Mouse (Mus musculus): ENCODE data around the gene Trim42. TPM values are rescaled to one million over a fixed set of nuclear protein-coding genes. Genes with fewer than 3 reads are reported as not detected.

Gene Trim42
- polyA plus RNA-seq, 1 experiment from 2014 or later, result not detected

GRCm38 (mm10) chr9:97311614-97312013 lies 58.1 kb downstream of the Trim42 start:
- no peak overlapping the region for H3K4me3 ChIP-seq (ENCODE audit: low read length)
- no peak for ATAC-seq (replicated peaks; ENCODE audit: extremely low read depth, insufficient read depth, low FRiP score)
- H3K27me3 ChIP-seq (ENCODE audit: control insufficient read depth, insufficient read depth, low read length), result 0 out of 2 replicates have a peak, but pooled peaks cover 2% of the 10 kb centered on the region
- H3K27ac ChIP-seq (ENCODE audit: low read length), result no peak overlapping the region
- 84% methylated on average over 7 of the region's 7 CpGs for WGBS
- no peak overlapping the region for H3K9ac ChIP-seq (ENCODE audit: low read length)
- H3K36me3 ChIP-seq (ENCODE audit: control insufficient read depth, insufficient read depth), result no peaks in the 10 kb centered on the region
- no peak overlapping the region for H3K4me2 ChIP-seq (ENCODE audit: low read depth, low read length)
- H3K4me1 ChIP-seq (ENCODE audit: control insufficient read depth, insufficient read depth, low read length), result peaks cover 6% of the 10 kb centered on the region; the same call in 1 of the 2 replicates
- H3K9me3 ChIP-seq (replicated peaks; ENCODE audit: control insufficient read depth, low read length), result no peaks in the 10 kb centered on the region

- ATAC-seq (replicated peaks; ENCODE audit: extremely low read depth, insufficient read depth, low FRiP score), result no peak
- no peaks in the 10 kb centered on the region for H3K36me3 ChIP-seq (ENCODE audit: control insufficient read depth, insufficient read depth)
- 85% methylated on average over 7 of the region's 7 CpGs for WGBS
- peaks cover 6% of the 10 kb centered on the region; the same call in 1 of the 2 replicates for H3K4me1 ChIP-seq (ENCODE audit: control insufficient read depth, insufficient read depth, low read length)
- 0 out of 2 replicates have a peak, but pooled peaks cover 2% of the 10 kb centered on the region for H3K27me3 ChIP-seq (ENCODE audit: control insufficient read depth, insufficient read depth, low read length)
- H3K4me3 ChIP-seq (ENCODE audit: low read length), result no peak overlapping the region
- no peak overlapping the region for H3K4me2 ChIP-seq (ENCODE audit: low read depth, low read length)
- H3K27ac ChIP-seq (ENCODE audit: low read length), result no peak overlapping the region
- H3K9ac ChIP-seq (ENCODE audit: low read length), result no peak overlapping the region
- H3K9me3 ChIP-seq (replicated peaks; ENCODE audit: control insufficient read depth, low read length), result no peaks in the 10 kb centered on the region
These were observed 60.2 kb downstream of the Trim42 start for GRCm38 (mm10) chr9:97309509-97310053.

- Histone ChIP-seq H3K9me3 (replicated peaks; ENCODE audit: control insufficient read depth, low read length) (no peaks in the 10 kb centered on the region), H3K4me1 (ENCODE audit: control insufficient read depth, insufficient read depth, low read length) (no peaks in the 10 kb centered on the region), H3K27me3 (ENCODE audit: control insufficient read depth, insufficient read depth, low read length) (0 out of 2 replicates have a peak, but pooled peaks cover 2% of the 10 kb centered on the region), H3K9ac (ENCODE audit: low read length) (no peak overlapping the region), H3K4me3 (ENCODE audit: low read length) (no peak overlapping the region), H3K27ac (ENCODE audit: low read length) (no peak overlapping the region), H3K36me3 (ENCODE audit: control insufficient read depth, insufficient read depth) (no peaks in the 10 kb centered on the region), H3K4me2 (ENCODE audit: low read depth, low read length) (no peak overlapping the region)
- ATAC-seq (replicated peaks; ENCODE audit: extremely low read depth, insufficient read depth, low FRiP score), result no peak
- 37% methylated on average over 6 of the region's 6 CpGs for WGBS
These were observed 61.9 kb downstream of the Trim42 start for GRCm38 (mm10) chr9:97307705-97308485.
